Mouse (Mus musculus): ENCODE measurements around the gene Synj2. TPM values are rescaled to one million over a fixed set of nuclear protein-coding genes. Genes with fewer than 3 reads are reported as not detected.

The Synj2 gene
- polyA plus RNA-seq, 2 experiments: 3.3 to 4.4 TPM

GRCm38 (mm10) chr17:5942156-5942555, 1.1 kb downstream of the Synj2 start:
- H3K27me3 ChIP-seq (ENCODE audit: control insufficient read depth, insufficient read depth, low read length): peaks cover 25% of the 10 kb centered on the region; the same call in 1 of the 2 replicates
- no peak for TF ChIP-seq POLR2A (IDR thresholded peaks at IDR 0.05; ENCODE audit: borderline replicate concordance, extremely low read depth, insufficient read depth, insufficient read length)
- no peak overlapping the region for H3K9ac ChIP-seq (ENCODE audit: low read depth, low read length, severe bottlenecking)
- DNase-seq (ENCODE audit: low spot score) (no peak), ATAC-seq (ENCODE audit: low FRiP score, low read depth) (no peak)
- no peaks in the 10 kb centered on the region for H3K4me1 ChIP-seq (ENCODE audit: control insufficient read depth, insufficient read depth, low read length)
- H3K27ac ChIP-seq (replicated peaks; ENCODE audit: low read depth, low read length): no peak overlapping the region
- peak overlapping the region; percentile 78; the same call in 1 of the 2 replicates for H3K4me2 ChIP-seq (replicated peaks; ENCODE audit: low read depth, low read length, severe bottlenecking)
- H3K36me3 ChIP-seq (ENCODE audit: control insufficient read depth, insufficient read depth, low read length): no peaks in the 10 kb centered on the region
- WGBS: 80% methylated on average over 3 of the region's 3 CpGs
- no peaks in the 10 kb centered on the region for H3K9me3 ChIP-seq (ENCODE audit: control insufficient read depth, low read length)
- H3K4me3 ChIP-seq (replicated peaks; ENCODE audit: low read length): peak overlapping the region; percentile 61

GRCm38 (mm10) chr17:5943053-5943452, 2.0 kb downstream of the Synj2 start:
- Histone ChIP-seq H3K36me3 (ENCODE audit: control insufficient read depth, insufficient read depth, low read length) (no peaks in the 10 kb centered on the region), H3K9ac (ENCODE audit: low read depth, low read length, severe bottlenecking) (no peak overlapping the region), H3K27ac (replicated peaks; ENCODE audit: low read depth, low read length) (no peak overlapping the region), H3K27me3 (ENCODE audit: control insufficient read depth, insufficient read depth, low read length) (peaks cover 25% of the 10 kb centered on the region; the same call in 1 of the 2 replicates), H3K4me1 (ENCODE audit: control insufficient read depth, insufficient read depth, low read length) (no peaks in the 10 kb centered on the region), H3K4me3 (replicated peaks; ENCODE audit: low read length) (no peak overlapping the region), H3K9me3 (ENCODE audit: control insufficient read depth, low read length) (no peaks in the 10 kb centered on the region), H3K4me2 (replicated peaks; ENCODE audit: low read depth, low read length, severe bottlenecking) (no peak overlapping the region)
- 67% methylated on average over 1 of the region's 1 CpGs for WGBS
- no peak for DNase-seq (ENCODE audit: low spot score)
- ATAC-seq (ENCODE audit: low FRiP score, low read depth): no peak
- no peak for TF ChIP-seq POLR2A (IDR thresholded peaks at IDR 0.05; ENCODE audit: borderline replicate concordance, extremely low read depth, insufficient read depth, insufficient read length)

GRCm38 (mm10) chr17:5947039-5947438, 6.0 kb downstream of the Synj2 start:
- H3K9ac ChIP-seq (ENCODE audit: low read depth, low read length, severe bottlenecking): no peak overlapping the region
- H3K36me3 ChIP-seq (ENCODE audit: control insufficient read depth, insufficient read depth, low read length): no peaks in the 10 kb centered on the region
- H3K27me3 ChIP-seq (ENCODE audit: control insufficient read depth, insufficient read depth, low read length): 0 out of 2 replicates have a peak, but pooled peaks cover 5% of the 10 kb centered on the region
- no peak for ATAC-seq (ENCODE audit: low FRiP score, low read depth)
- H3K4me2 ChIP-seq (replicated peaks; ENCODE audit: low read depth, low read length, severe bottlenecking): no peak overlapping the region
- no peaks in the 10 kb centered on the region for H3K4me1 ChIP-seq (ENCODE audit: control insufficient read depth, insufficient read depth, low read length)
- H3K9me3 ChIP-seq (ENCODE audit: control insufficient read depth, low read length): no peaks in the 10 kb centered on the region
- no peak overlapping the region for H3K4me3 ChIP-seq (replicated peaks; ENCODE audit: low read length)
- no peak for DNase-seq (ENCODE audit: low spot score)
- TF ChIP-seq POLR2A (IDR thresholded peaks at IDR 0.05; ENCODE audit: borderline replicate concordance, extremely low read depth, insufficient read depth, insufficient read length): no peak
- H3K27ac ChIP-seq (replicated peaks; ENCODE audit: low read depth, low read length): no peak overlapping the region
- WGBS: 77% methylated on average over 3 of the region's 3 CpGs

- no peak for DNase-seq (ENCODE audit: low spot score)
- no peak overlapping the region for H3K9ac ChIP-seq (ENCODE audit: low read depth, low read length, severe bottlenecking)
- WGBS: 63% methylated on average over 4 of the region's 4 CpGs
Measured at GRCm38 (mm10) chr17:5952455-5952854, 11.4 kb downstream of the Synj2 start.

GRCm38 (mm10) chr17:5956350-5957000, 15.4 kb downstream of the Synj2 start:
- Histone ChIP-seq H3K9ac (ENCODE audit: low read depth, low read length, severe bottlenecking) (no peak overlapping the region), H3K27me3 (ENCODE audit: control insufficient read depth, insufficient read depth, low read length) (no peaks in the 10 kb centered on the region), H3K4me1 (ENCODE audit: control insufficient read depth, insufficient read depth, low read length) (peaks cover 5% of the 10 kb centered on the region), H3K4me2 (replicated peaks; ENCODE audit: low read depth, low read length, severe bottlenecking) (no peak overlapping the region), H3K27ac (replicated peaks; ENCODE audit: low read depth, low read length) (no peak overlapping the region), H3K4me3 (replicated peaks; ENCODE audit: low read length) (no peak overlapping the region), H3K9me3 (ENCODE audit: control insufficient read depth, low read length) (no peaks in the 10 kb centered on the region), H3K36me3 (ENCODE audit: control insufficient read depth, insufficient read depth, low read length) (no peaks in the 10 kb centered on the region)
- WGBS: 75% methylated on average over 2 of the region's 2 CpGs
- no peak for TF ChIP-seq POLR2A (IDR thresholded peaks at IDR 0.05; ENCODE audit: borderline replicate concordance, extremely low read depth, insufficient read depth, insufficient read length)
- DNase-seq (ENCODE audit: low spot score) (no peak), ATAC-seq (ENCODE audit: low FRiP score, low read depth) (no peak)

More at GRCm38 (mm10) chr17:5952455-5952854, 11.4 kb downstream of the Synj2 start:
- Histone ChIP-seq H3K4me3 (replicated peaks; ENCODE audit: low read length) (no peak overlapping the region), H3K27me3 (ENCODE audit: control insufficient read depth, insufficient read depth, low read length) (no peaks in the 10 kb centered on the region), H3K36me3 (ENCODE audit: control insufficient read depth, insufficient read depth, low read length) (no peaks in the 10 kb centered on the region), H3K4me1 (ENCODE audit: control insufficient read depth, insufficient read depth, low read length) (no peaks in the 10 kb centered on the region), H3K9me3 (ENCODE audit: control insufficient read depth, low read length) (no peaks in the 10 kb centered on the region), H3K4me2 (replicated peaks; ENCODE audit: low read depth, low read length, severe bottlenecking) (no peak overlapping the region), H3K27ac (replicated peaks; ENCODE audit: low read depth, low read length) (no peak overlapping the region)
- no peak for TF ChIP-seq POLR2A (IDR thresholded peaks at IDR 0.05; ENCODE audit: borderline replicate concordance, extremely low read depth, insufficient read depth, insufficient read length)
- no peak for ATAC-seq (ENCODE audit: low FRiP score, low read depth)
